Mouse (Mus musculus) C2C12 (cell line): Measurements from ENCODE around the gene Fgd3.

Experiments
- CEBPB ChIP-seq: IDR thresholded peaks from one replicate; pipeline ENCODE4 v1.6.1; 2011; ENCODE audit warnings: low read depth, mild to moderate bottlenecking, control low read depth, moderate library complexity
- CTCF ChIP-seq: IDR thresholded peaks from one replicate; pipeline ENCODE4 v1.5.1; 2011; ENCODE audit not compliant: control insufficient read depth, insufficient read depth, insufficient read length
- MAX ChIP-seq: IDR thresholded peaks from one replicate; pipeline ENCODE4 v1.6.1; 2011; ENCODE audit warnings: mild to moderate bottlenecking, control low read depth
- MYOD1 ChIP-seq: IDR thresholded peaks from one replicate; pipeline ENCODE4 v1.6.1; 2011; ENCODE audit warnings: low read depth; ENCODE audit not compliant: control insufficient read depth, insufficient read length
- MYOG ChIP-seq: IDR thresholded peaks from one replicate; pipeline ENCODE4 v1.6.1; 2011; ENCODE audit not compliant: control insufficient read depth, insufficient read length; ENCODE audit errors: extremely low read depth
- USF1 ChIP-seq: IDR thresholded peaks from one replicate; pipeline ENCODE4 v1.6.1; 2011; ENCODE audit warnings: low read depth, mild to moderate bottlenecking, control low read depth, moderate library complexity

DNA sequence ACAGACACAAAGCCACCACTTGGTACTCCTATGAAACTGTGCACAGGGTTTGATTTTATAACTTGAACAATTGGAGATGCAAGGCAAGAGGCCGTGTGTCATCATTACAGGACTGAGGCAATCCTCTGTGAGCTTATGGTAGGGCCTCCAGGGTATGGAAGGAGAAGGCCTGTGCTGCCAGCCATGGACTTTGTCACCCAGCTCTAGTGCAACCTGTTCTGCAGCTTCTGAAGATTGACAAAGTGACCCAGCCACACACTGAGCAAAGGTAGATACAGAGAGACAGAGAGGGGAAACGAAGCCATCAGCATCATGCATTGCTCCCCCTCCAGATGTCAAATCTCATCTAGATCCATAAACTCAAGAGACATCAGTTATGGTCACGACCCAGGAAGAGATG is 33.4 kb downstream of the Fgd3 start:
- TF ChIP-seq CTCF (no peak), MYOG (no peak), USF1 (no peak), MYOD1 (no peak), CEBPB (no peak), MAX (no peak)
